Mouse (Mus musculus) urinary bladder, adult 18-20 months (tissue): ENCODE measurements at regions not wholly inside any gene's neighbourhood (a gene's known extent, or its start where the extent isn't known, plus 50 kb on each side); places are given as distances from the start of the nearest gene placed in this dataset.

Source experiments
- DNase-seq, 2 experiments: peaks; one replicate each; pipeline ENCODE4 v3.0.0; 2022; ENCODE audit warnings: low spot score in 2 of 2, mixed read lengths in 2 of 2

DNA sequence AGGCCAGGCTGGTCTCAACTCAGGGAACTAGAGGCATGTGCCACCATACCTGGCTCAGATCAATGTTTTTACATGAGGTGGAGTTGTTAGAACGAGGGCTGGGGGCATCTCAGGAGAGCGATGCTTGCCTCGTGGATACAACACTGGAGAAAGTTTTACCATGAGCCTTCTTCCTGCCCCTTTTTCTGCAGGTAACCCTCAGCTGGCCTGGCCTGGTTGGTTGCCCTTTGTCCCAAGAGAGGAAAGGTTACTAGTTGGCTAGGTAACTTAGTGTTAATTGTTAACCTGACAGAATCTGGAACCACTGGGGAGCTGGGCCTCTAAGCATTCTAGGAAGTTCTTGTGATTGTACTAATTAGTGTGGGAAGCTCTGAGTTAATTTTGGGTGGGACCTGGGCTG is 81.0 kb upstream of the Sertad2 start:
- no peak for DNase-seq

DNA sequence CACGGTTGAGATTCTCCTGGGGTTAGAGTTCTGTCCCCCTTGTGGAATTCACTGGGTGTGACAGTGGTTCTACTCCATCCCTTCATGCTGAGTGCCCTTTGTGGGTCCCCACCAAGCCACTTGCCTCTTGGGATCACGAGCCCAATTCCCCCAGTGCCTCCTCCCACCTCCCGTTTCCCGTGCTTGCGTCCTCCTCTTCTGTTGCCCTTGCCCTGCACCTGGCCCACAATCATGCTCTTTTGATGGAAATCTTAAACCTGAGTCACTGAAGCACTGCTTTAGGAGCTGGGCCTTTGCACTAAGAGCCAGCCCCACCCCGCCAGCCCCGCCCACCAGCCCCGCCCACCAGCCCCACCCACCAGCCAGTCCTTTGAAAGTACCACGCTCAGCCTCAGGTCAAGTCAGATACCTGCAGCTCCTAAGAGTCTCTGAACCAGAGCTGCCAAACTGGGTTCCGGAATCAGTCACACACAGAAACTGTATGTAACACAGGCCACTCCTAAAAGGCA is 79.8 kb upstream of the Sertad2 start:
- no peak for DNase-seq

- DNase-seq: no peak
Observed at GRCm38 (mm10) chr11:20464564-20464963, 78.5 kb upstream of the Sertad2 start.

GRCm38 (mm10) chr11:20466591-20466990 is 76.5 kb upstream of the Sertad2 start:
- DNase-seq: no peak

- DNase-seq: no peak
Observed at GRCm38 (mm10) chr11:20468319-20469018, 74.6 kb upstream of the Sertad2 start.

GRCm38 (mm10) chr11:20469368-20469767 is 73.7 kb upstream of the Sertad2 start:
- no peak for DNase-seq

- no peak for DNase-seq
Observed at GRCm38 (mm10) chr11:20470396-20470795, 72.7 kb upstream of the Sertad2 start.

DNA sequence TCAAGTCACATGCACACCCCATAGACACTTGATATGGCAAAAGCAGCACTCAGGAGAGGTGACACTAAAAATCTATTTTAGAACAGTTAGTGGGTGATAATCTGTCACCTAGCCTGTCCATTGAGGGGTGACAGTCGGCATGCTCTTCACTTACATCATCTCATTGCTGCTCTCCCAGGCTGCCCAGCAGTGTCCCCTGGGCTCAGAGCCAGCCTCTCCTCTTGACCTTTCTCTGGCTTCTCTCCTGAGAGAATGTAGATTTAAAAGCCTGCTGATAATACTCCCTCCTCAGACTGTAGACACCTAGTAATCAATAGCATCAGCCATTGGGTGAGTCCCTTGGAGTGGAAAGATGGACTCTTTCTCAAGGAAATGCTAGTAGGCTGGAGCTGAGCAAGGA is 70.7 kb upstream of the Sertad2 start:
- DNase-seq: no peak

DNA sequence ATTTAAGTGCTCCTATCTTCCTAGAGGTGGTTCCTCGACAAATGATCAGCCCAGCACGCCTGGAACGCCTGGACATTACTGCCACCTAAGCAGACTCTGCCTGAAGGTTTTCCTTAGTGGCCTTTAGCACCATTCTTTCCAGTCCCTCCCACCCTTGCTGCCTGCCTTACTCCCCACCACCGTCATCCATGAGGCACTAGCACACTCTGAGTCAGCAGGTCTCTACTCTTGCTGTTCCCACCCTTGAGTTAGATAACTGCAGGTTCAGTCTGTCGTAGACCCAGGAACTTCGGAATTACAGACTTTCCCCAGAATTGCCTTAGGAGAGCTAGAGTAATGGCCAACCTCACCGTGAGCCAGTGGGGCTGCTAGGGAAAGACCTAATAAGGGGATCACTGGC is 67.4 kb upstream of the Sertad2 start:
- no peak for DNase-seq

DNA sequence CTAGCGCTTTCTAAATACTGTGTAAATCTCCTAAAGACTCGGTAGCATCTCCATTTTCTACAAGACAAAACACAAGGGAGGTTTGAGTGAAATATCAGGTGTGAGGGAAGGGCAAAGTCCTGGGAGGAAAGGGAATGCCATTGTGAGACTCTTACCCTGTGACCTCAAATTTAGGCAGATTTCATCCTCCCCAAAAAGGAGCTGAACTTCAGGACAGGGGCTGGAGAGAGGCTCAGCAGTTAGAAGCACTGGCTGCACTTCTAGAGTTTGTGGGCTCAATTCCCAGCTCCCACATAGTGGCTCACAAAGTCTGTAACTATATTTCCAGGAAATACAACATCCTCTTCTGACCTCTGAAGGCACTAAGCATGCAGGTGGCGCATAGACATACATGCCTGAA is 66.6 kb upstream of the Sertad2 start:
- DNase-seq: no peak

DNA sequence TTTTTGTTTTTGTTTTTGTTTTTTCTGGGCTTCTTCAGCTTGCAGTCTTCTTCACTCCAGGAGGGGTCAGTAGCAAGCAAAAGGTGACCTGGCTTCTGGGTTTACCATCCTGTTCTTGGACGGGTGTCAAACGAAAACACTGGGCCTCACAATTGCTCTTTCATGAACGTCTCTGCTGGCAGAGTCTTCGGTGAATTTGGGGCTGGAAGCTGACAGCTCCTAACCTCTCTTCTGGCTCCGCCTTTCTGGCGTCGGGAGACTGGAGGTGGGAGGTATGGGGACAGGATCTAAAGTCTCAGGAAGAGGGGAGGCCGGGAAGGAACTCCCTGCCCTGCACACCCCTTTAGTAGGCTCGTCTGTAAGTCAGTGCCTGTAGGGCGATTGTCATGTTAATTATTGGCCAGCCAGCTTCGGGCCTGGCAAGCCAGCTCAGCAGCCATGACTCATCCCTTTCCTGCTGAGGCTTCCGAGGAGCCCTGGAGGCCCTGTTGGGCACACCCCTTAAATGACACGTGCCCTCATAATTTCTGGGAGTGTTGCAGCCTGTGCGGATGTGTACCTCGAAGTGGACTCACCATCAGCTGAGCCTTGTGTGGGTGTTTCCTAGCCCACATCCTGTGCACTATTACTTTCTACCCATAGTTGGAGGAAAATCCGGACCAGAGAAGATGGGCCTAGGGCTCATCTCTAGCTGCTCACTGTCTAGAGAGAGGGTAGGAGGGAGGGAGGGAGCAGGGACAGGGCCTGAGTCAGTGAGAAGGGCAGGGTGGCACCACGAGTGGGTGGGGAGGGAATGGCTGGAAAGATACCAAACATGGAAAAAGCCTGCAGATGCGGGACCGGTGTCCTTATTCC is 65.6 kb upstream of the Sertad2 start:
- peak; percentile 53 to 79 for DNase-seq

GRCm38 (mm10) chr11:20480632-20481031 is 62.4 kb upstream of the Sertad2 start:
- DNase-seq: no peak

DNA sequence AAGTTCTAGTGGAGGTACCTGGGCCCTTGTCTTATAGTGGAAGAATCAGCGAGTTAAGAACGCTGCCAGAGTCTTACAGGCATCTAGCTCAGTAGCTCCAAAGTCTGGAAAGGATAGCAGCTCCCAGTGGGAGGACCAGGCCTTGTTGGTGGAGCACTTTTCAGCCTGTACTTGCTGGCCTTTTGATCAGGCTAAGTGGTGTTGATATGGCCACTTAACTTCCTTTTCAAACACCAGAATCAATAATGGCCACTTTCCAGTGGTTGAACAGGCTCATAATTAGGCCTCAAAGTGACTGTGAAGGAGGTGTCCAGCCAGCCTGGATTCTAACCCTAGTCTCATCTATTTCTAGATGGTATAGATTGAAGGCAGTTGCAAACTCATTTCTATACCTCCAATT is 57.7 kb upstream of the Sertad2 start:
- DNase-seq: no peak
